Mouse (Mus musculus): ENCODE results near the gene Stag1. TPM values are rescaled to one million over a fixed set of nuclear protein-coding genes. Genes with fewer than 3 reads are reported as not detected.

The Stag1 gene
- total RNA-seq, 2 experiments from 2014 or later, result 76.5 to 102 TPM

Other genes with a start within 250 kb of the Stag1 start
- 0.91 and 1.4 TPM in 2 replicates for gene Il20rb, start 111.0 kb upstream of the Stag1 start, total RNA-seq (2015)
- 1.6 TPM in 2 replicates for gene Il20rb, start 111.0 kb upstream of the Stag1 start, total RNA-seq (2017)
- 47.5 and 61.0 TPM in 2 replicates for gene Nck1, start 51.7 kb upstream of the Stag1 start, total RNA-seq (2015)
- 61.3 and 69.6 TPM in 2 replicates for gene Nck1, start 51.7 kb upstream of the Stag1 start, total RNA-seq (2017)
- not detected in 2 replicates for gene Slc35g2, start 26.7 kb upstream of the Stag1 start, total RNA-seq (2015)
- not detected in 2 replicates for gene Slc35g2, start 26.7 kb upstream of the Stag1 start, total RNA-seq (2017)